Mouse (Mus musculus) gonadal fat pad, adult 2 months (tissue): ENCODE results near the gene Dmrtc1b. TPM values are rescaled to one million over a fixed set of nuclear protein-coding genes. Genes with fewer than 3 reads are reported as not detected.
"Not testable (repeated sequence)": the region's sequence is repeated elsewhere in the genome, so short reads cannot be mapped to it uniquely, and the experiment has no call there.

Source experiments
- DNase-seq: peaks from one replicate; pipeline ENCODE4 v3.0.0-alpha.2; 2012; ENCODE audit warnings: low read depth
- polyA plus RNA-seq: library from polyadenylated mRNA; depleted of rRNA; stranded (reverse); fragments of >200 nt; gene quantifications from 2 replicates; pipeline ENCODE4 v1.2.3, GENCODE M21; 2012; rRNA removed

Gene Dmrtc1b
- polyA plus RNA-seq = not detected in 2 replicates

DNA sequence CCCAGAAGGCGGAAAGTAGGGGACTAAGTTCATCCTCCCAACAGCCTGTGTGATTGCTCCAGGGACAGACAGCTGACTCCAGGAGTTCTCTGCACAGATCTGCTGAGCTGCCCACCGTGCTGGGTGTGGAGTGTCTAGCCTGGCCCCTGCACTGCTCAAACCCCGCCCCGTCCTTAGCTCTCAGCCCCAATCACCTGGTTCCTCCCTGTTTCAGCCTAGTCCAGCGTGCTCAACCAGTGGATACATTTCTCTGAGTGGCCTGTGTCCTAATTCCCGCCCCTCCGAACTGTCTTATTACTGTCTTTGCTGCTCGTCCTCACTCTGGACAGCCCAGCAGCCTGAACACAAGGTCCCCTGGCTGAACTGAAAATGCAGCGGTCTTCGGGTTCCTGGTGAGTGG is at the start of gene Dmrtc1b, which contains the start of gene Gm9112:
Gene Dmrtc1b, plus strand, starts transcription at position 331 of the 400 bp plus-strand sequence.
Gene Gm9112, minus strand, starts transcription at position 101 of the 400 bp plus-strand sequence.
- DNase-seq = not testable (repeated sequence)

DNA sequence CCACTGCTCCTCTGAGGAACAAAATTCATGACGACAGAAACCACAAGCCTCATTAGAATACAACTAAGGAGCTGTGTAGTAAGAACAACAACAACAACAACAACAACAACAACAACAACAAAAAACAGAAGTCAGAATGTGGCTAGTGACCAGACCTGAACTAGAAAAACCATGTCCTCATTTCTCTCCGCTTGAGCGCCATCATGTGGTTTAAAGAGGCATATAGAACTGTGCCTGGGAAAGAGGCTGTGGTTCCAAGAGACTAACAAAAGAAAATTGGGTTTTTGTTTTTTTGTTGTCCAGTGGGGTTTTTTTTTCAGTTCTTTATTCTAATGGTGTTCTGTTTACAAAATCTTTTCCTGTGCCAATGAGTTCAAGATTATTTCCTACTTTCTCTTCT is 47.0 kb upstream of the Dmrtc1b start:
- no peak for DNase-seq

- no peak for DNase-seq
Measured at GRCm38 (mm10) chrX:102666641-102667040, 41.0 kb upstream of the Dmrtc1b start.

DNA sequence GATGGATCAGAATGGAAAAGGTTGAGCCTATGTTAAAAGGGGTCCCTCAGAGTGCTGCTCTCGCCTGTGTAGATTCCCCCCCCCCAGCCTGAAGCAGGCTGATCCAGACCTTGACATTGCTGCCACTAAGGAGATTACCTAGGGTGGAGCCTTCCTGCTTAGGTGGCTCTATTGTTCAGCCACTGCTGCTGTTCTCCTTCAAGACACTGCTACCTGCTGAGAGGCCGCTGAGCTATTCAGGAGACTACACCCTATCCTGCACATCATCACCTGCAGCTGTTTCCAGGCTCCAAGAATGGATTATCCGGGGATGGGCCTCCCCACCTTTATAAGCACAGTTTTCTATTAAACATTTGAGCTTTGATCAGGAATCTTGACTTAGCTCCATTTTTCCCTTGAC is 23.0 kb upstream of the Dmrtc1b start:
- DNase-seq = not testable (repeated sequence)

GRCm38 (mm10) chrX:102686872-102687271 is 20.8 kb upstream of the Dmrtc1b start, which contains the start of gene Gm3880:
TSS of gene Gm3880 (minus strand) at chrX:102686972.
- not testable (repeated sequence) for DNase-seq

DNA sequence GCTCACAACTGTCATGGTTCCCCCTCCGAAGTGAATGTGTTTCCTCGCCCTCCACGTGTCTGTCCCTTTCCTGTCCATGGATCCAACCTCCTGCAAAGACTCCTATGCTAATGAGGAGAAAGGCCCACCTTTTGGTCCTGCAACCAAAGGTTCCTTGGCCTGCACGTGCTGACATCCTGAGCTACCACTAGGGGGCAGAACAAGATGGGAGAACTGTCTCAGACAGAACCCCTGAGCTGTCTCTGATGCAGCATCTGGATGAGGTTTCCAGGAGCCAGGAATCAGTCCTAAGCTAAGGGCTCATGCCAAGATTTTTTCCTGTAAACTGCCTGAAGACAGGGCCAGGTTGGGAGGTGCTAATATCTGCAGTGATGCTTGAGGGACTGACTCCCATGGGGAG is 18.4 kb upstream of the Dmrtc1b start:
- not testable (repeated sequence) for DNase-seq

- not testable (repeated sequence) for DNase-seq
Measured at GRCm38 (mm10) chrX:102700636-102701035, 7.0 kb upstream of the Dmrtc1b start.

DNA sequence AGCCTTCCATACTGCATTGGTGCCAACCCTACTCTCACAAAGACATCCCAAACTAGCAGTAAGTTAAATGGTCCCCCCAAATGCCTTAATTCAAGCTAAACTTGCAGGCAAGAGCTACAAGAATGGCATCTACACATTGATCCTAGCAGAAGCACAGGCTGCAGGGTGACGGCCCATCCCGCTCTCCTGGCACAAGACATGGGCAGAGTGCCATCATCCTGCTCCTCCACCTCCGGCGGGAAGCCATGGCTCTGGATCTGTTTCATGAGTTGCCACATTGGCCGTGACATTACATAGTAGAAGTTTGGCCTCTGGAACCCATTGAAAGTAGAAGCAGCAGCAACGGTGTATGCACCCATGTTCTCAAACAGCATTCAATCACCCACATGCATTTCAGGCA is 16.6 kb downstream of the Dmrtc1b start:
- DNase-seq = not testable (repeated sequence)

Other genes with a start within 250 kb of the Dmrtc1b start
- gene Hdac8, start 202.5 kb upstream of the Dmrtc1b start, polyA plus RNA-seq = 4.5 and 5.4 TPM in 2 replicates
- 9.6 and 10.2 TPM in 2 replicates for gene Phka1, start 63.6 kb upstream of the Dmrtc1b start, polyA plus RNA-seq
- not detected in 2 replicates for gene Gm3880, start 20.9 kb upstream of the Dmrtc1b start, polyA plus RNA-seq
- 0.48 TPM in 1 of 2 replicates, not detected in the other for gene Gm9112, start 230 bp upstream of the Dmrtc1b start, polyA plus RNA-seq
- gene Dmrtc1c1, start 95.1 kb downstream of the Dmrtc1b start, polyA plus RNA-seq = not detected in 2 replicates
- 0.18 and 0.20 TPM in 2 replicates for gene Dmrtc1c2, start 146.8 kb downstream of the Dmrtc1b start, polyA plus RNA-seq
- 0.26 TPM in 1 of 2 replicates, not detected in the other for gene 1700031F05Rik, start 160.1 kb downstream of the Dmrtc1b start, polyA plus RNA-seq
- 19.4 and 26.1 TPM in 2 replicates for gene Dmrtc1a, start 200.8 kb downstream of the Dmrtc1b start, polyA plus RNA-seq
- gene 1700011M02Rik, start 201.0 kb downstream of the Dmrtc1b start, polyA plus RNA-seq = not detected in 2 replicates
- 22.5 and 34.8 TPM in 2 replicates for gene 1700018G05Rik, start 220.5 kb downstream of the Dmrtc1b start, polyA plus RNA-seq